Mouse (Mus musculus): ENCODE measurements at regions not wholly inside any gene's neighbourhood (a gene's known extent, or its start where the extent isn't known, plus 50 kb on each side); places are given as distances from the start of the nearest gene placed in this dataset.

- Histone ChIP-seq H3K9ac (no peak overlapping the region), H3K27me3 (ENCODE audit: insufficient read depth, low read length) (peaks cover 2% of the 10 kb centered on the region), H3K4me2 (ENCODE audit: low read depth) (no peak overlapping the region), H3K9me3 (ENCODE audit: low read length) (no peaks in the 10 kb centered on the region), H3K4me1 (ENCODE audit: insufficient read depth) (peaks cover 11% of the 10 kb centered on the region; the same call in 1 of the 2 replicates), H3K4me3 (ENCODE audit: low read depth, low read length) (no peak overlapping the region), H3K36me3 (ENCODE audit: insufficient read depth) (no peaks in the 10 kb centered on the region), H3K27ac (ENCODE audit: low read depth, low read length) (no peak overlapping the region)
- 48% methylated on average over 8 of the region's 8 CpGs for WGBS
- peak; percentile 33 for TF ChIP-seq CTCF (IDR thresholded peaks at IDR 0.05; ENCODE audit: low read depth)
- ATAC-seq (no peak), DNase-seq (no peak)
These were observed 173.7 kb upstream of the Lmo4 start for GRCm38 (mm10) chr3:144378524-144379225.

GRCm38 (mm10) chr3:144377626-144378523 is 172.9 kb upstream of the Lmo4 start:
- no peak overlapping the region for H3K4me2 ChIP-seq (ENCODE audit: low read depth)
- H3K36me3 ChIP-seq (ENCODE audit: insufficient read depth): no peaks in the 10 kb centered on the region
- ATAC-seq: peak; percentile 42
- H3K27me3 ChIP-seq (ENCODE audit: insufficient read depth, low read length): no peaks in the 10 kb centered on the region; the same call in 1 of the 2 replicates
- no peak for DNase-seq
- no peaks in the 10 kb centered on the region for H3K9me3 ChIP-seq (ENCODE audit: low read length)
- H3K4me3 ChIP-seq (ENCODE audit: low read depth, low read length): no peak overlapping the region
- H3K4me1 ChIP-seq (ENCODE audit: insufficient read depth): peaks cover 11% of the 10 kb centered on the region; the same call in 1 of the 2 replicates
- no peak for TF ChIP-seq CTCF (IDR thresholded peaks at IDR 0.05; ENCODE audit: low read depth)
- no peak overlapping the region for H3K9ac ChIP-seq
- WGBS: 39% methylated on average over 18 of the region's 18 CpGs
- H3K27ac ChIP-seq (ENCODE audit: low read depth, low read length): no peak overlapping the region; the same call in 1 of the 2 replicates

- no peak overlapping the region for H3K27ac ChIP-seq (ENCODE audit: low read depth, low read length)
- 71% methylated on average over 15 of the region's 15 CpGs for WGBS
- no peaks in the 10 kb centered on the region for H3K36me3 ChIP-seq (ENCODE audit: insufficient read depth)
- no peak overlapping the region for H3K4me3 ChIP-seq (ENCODE audit: low read depth, low read length)
- ATAC-seq: no peak
- H3K9me3 ChIP-seq (ENCODE audit: low read length): no peaks in the 10 kb centered on the region
- no peak for DNase-seq
- no peak overlapping the region for H3K9ac ChIP-seq
- TF ChIP-seq CTCF (IDR thresholded peaks at IDR 0.05; ENCODE audit: low read depth): no peak
- H3K4me2 ChIP-seq (ENCODE audit: low read depth): no peak overlapping the region
- no peaks in the 10 kb centered on the region; the same call in 1 of the 2 replicates for H3K27me3 ChIP-seq (ENCODE audit: insufficient read depth, low read length)
- peaks cover 11% of the 10 kb centered on the region; the same call in 1 of the 2 replicates for H3K4me1 ChIP-seq (ENCODE audit: insufficient read depth)
These were observed 171.7 kb upstream of the Lmo4 start for GRCm38 (mm10) chr3:144376463-144377402.

DNA sequence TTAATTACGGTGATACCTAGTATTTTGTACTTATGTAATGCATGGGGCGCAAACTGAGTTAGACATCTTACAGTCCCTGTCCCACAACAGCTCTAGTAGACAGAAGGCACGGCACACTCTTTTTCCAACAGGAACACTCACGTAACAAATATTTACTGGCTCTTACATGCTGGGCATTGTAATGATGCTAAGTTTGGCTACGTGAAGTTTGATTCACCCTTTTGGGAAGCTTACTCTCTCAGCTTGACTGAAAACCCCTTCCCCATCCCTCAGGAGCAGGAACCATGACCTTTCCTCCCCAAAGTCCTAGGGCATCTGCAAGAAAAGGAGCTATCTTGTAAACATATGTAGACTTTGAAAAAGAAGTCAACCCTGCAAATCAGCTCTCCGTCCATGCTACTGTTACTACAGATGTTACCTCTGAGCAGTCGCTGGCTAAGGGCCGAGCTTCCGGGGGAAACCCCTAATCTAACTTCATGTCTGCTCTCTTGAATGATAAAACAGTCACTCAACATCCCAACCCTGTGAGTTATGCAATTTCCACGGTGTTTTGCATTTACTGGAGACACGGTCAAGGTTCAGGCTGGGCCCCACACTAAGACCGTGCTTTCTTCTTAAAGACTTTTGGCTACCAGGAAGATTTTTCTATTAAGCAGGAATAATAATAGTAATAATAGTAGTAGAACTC is 170.8 kb upstream of the Lmo4 start:
- ATAC-seq (no peak), DNase-seq (no peak)
- Histone ChIP-seq H3K4me3 (ENCODE audit: low read depth, low read length) (no peak overlapping the region), H3K9me3 (ENCODE audit: low read length) (no peaks in the 10 kb centered on the region), H3K27me3 (ENCODE audit: insufficient read depth, low read length) (no peaks in the 10 kb centered on the region; the same call in 1 of the 2 replicates), H3K4me2 (ENCODE audit: low read depth) (no peak overlapping the region), H3K36me3 (ENCODE audit: insufficient read depth) (no peaks in the 10 kb centered on the region), H3K9ac (no peak overlapping the region), H3K27ac (ENCODE audit: low read depth, low read length) (no peak overlapping the region), H3K4me1 (ENCODE audit: insufficient read depth) (peaks cover 11% of the 10 kb centered on the region; the same call in 1 of the 2 replicates)
- WGBS: 90% methylated on average over 12 of the region's 12 CpGs
- no peak for TF ChIP-seq CTCF (IDR thresholded peaks at IDR 0.05; ENCODE audit: low read depth)

DNA sequence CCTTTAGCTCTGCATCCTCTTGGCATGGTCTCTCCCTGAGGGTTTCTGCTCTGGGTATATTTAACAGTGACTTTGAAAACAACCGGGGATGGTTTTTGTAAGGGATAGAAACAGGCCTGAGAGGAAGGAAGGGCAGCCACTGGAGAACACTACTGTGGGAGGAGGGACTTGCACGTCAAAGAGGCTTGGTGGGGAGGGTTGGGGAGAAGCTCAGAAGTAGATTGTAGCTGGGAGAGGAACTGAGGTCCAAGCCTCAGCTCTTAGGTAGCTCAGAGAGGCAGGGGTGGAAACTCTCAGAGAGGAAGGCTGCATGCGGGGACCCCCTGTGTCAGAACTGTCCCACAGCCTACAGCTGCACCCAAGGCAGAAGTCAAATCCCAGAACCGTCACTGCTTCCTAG is 163.3 kb upstream of the Lmo4 start:
- Histone ChIP-seq H3K27me3 (ENCODE audit: insufficient read depth, low read length) (no peaks in the 10 kb centered on the region), H3K27ac (ENCODE audit: low read depth, low read length) (no peak overlapping the region), H3K4me2 (ENCODE audit: low read depth) (peak overlapping the region; percentile 53; the same call in 1 of the 2 replicates), H3K4me3 (ENCODE audit: low read depth, low read length) (no peak overlapping the region), H3K36me3 (ENCODE audit: insufficient read depth) (no peaks in the 10 kb centered on the region), H3K9me3 (ENCODE audit: low read length) (no peaks in the 10 kb centered on the region), H3K4me1 (ENCODE audit: insufficient read depth) (no peaks in the 10 kb centered on the region), H3K9ac (no peak overlapping the region)
- ATAC-seq: no peak
- TF ChIP-seq CTCF (IDR thresholded peaks at IDR 0.05; ENCODE audit: low read depth): no peak
- WGBS: 63% methylated on average over 4 of the region's 4 CpGs
- DNase-seq: no peak

DNA sequence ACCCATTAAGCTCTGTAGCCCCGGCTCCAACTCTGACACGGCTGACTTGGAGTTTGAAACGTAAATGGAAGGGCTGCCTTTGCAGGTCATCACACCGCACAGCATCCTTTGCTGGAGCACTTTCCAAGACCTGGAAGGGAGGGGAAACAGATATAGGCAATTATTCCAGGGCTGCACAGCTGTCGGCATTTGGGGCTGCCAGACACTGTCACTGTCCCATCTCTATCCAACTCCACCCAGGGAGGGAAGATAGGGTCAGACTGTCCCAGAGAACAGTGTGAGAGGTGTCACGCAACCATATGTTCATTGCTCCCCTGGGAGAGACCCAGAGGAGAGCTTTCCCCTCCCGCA is 162.7 kb upstream of the Lmo4 start:
- H3K27ac ChIP-seq (ENCODE audit: low read depth, low read length): no peak overlapping the region
- H3K36me3 ChIP-seq (ENCODE audit: insufficient read depth): no peaks in the 10 kb centered on the region
- 17% methylated on average over 7 of the region's 7 CpGs for WGBS
- H3K4me2 ChIP-seq (ENCODE audit: low read depth): peak overlapping the region; percentile 53
- DNase-seq: no peak
- H3K9ac ChIP-seq: 0 out of 2 replicates have a peak overlapping the region, but pooled peaks have one; percentile 22
- no peak for ATAC-seq
- no peaks in the 10 kb centered on the region for H3K4me1 ChIP-seq (ENCODE audit: insufficient read depth)
- peak overlapping the region; percentile 35 for H3K4me3 ChIP-seq (ENCODE audit: low read depth, low read length)
- no peaks in the 10 kb centered on the region for H3K27me3 ChIP-seq (ENCODE audit: insufficient read depth, low read length)
- H3K9me3 ChIP-seq (ENCODE audit: low read length): no peaks in the 10 kb centered on the region
- no peak for TF ChIP-seq CTCF (IDR thresholded peaks at IDR 0.05; ENCODE audit: low read depth)

All from forebrain, postnatal 0 days (tissue).